Mouse (Mus musculus) liver, embryonic 15.5 days (tissue): Measurements from ENCODE around the gene Rtn4rl1. TPM values are rescaled to one million over a fixed set of nuclear protein-coding genes. Genes with fewer than 3 reads are reported as not detected.

Experiments used
- ATAC-seq: fragments of 200-750 bp; cut with Nextera tagmentation; 2 replicates; pipeline ENCODE4 v1.8.0; 2017; ENCODE audit warnings: moderate number of reproducible peaks, mild to moderate bottlenecking, moderate library complexity; ENCODE audit not compliant: insufficient read depth
- H3K27ac ChIP-seq: fragments of 300-500 bp; sonication (generic); replicated peaks from 2 replicates; pipeline ENCODE4 v1.5.1; 2015; ENCODE audit warnings: mild to moderate bottlenecking, inconsistent platforms
- H3K27me3 ChIP-seq: fragments of 300-500 bp; sonication (generic); 2 replicates; pipeline ENCODE4 v1.6.1; 2015; ENCODE audit warnings: mild to moderate bottlenecking, inconsistent platforms
- H3K36me3 ChIP-seq: fragments of 300-500 bp; sonication (generic); replicated peaks from 2 replicates; pipeline ENCODE4 v1.6.1; 2015; ENCODE audit warnings: moderate library complexity, mild to moderate bottlenecking, inconsistent platforms
- H3K4me1 ChIP-seq: fragments of 300-500 bp; sonication (generic); replicated peaks from 2 replicates; pipeline ENCODE4 v1.6.1; 2015; ENCODE audit warnings: inconsistent platforms
- H3K4me2 ChIP-seq: fragments of 300-500 bp; sonication (generic); 2 replicates; pipeline ENCODE4 v1.6.1; 2015; ENCODE audit warnings: moderate library complexity, mild to moderate bottlenecking, inconsistent platforms
- H3K4me3 ChIP-seq: fragments of 300-500 bp; sonication (generic); replicated peaks from 2 replicates; pipeline ENCODE4 v1.5.1; 2015; ENCODE audit warnings: mild to moderate bottlenecking, inconsistent platforms
- H3K9ac ChIP-seq: fragments of 300-500 bp; sonication (generic); 2 replicates; pipeline ENCODE4 v1.6.1; 2015; ENCODE audit warnings: moderate library complexity, mild to moderate bottlenecking, inconsistent platforms
- H3K9me3 ChIP-seq: fragments of 300-500 bp; sonication (generic); replicated peaks from 2 replicates; pipeline ENCODE4 v1.6.1; 2016; ENCODE audit warnings: inconsistent platforms
- WGBS: fragments of 180-500 bp; shearing (Covaris S2); methylation state at CpG from one replicate; pipeline ENCODE4 v1.1.7; 2015; ENCODE audit warnings: mixed read lengths; ENCODE audit not compliant: insufficient replicate concordance; 5-methylcytosine and 5-hydroxymethylcytosine counted together
- polyA plus RNA-seq: library from polyadenylated mRNA; unstranded; fragments of >200 nt; fragmentation: Nextera tagmentation; extraction: Ambion mirVana; gene quantifications from 2 replicates; pipeline ENCODE4 v1.2.1, GENCODE M21; 2015

The Rtn4rl1 gene
- polyA plus RNA-seq, 1 experiment from 2014 or later: 0.88 TPM

DNA sequence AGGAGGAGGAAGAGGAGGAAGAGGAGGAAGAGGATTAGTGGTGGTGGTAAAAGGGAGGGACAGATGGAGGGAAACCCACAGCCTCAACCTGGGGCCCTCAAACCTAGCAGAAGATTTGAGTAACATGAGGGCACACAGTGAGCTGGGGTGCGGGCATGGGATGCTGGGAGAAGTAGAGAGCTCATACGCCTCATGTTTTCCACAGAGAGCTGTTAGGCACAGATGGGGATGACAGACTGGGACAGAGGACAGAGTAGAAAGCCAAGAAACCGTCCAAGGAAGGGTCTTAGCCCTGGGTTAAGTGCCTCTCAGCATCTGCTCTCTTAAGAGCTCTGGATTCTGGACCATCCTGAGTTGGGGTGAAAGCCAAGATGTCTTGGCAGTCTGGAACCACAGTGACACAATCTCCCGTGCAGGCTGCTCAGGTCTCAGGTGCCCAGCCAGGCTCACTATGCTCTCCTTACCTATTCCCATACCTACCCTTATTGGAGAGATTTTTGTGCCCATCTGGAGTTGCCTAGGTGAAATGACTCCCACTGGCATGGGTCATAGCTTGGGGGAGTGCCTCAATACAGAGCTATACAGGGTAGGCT is 63.6 kb downstream of the Rtn4rl1 start:
- Histone ChIP-seq H3K4me2 (no peak overlapping the region), H3K27ac (no peak overlapping the region), H3K36me3 (no peaks in the 10 kb centered on the region), H3K9me3 (no peaks in the 10 kb centered on the region), H3K4me3 (no peak overlapping the region), H3K9ac (no peak overlapping the region), H3K4me1 (peaks cover 23% of the 10 kb centered on the region), H3K27me3 (no peaks in the 10 kb centered on the region)
- no peak for ATAC-seq
- 61% methylated on average over 4 of the region's 4 CpGs for WGBS

DNA sequence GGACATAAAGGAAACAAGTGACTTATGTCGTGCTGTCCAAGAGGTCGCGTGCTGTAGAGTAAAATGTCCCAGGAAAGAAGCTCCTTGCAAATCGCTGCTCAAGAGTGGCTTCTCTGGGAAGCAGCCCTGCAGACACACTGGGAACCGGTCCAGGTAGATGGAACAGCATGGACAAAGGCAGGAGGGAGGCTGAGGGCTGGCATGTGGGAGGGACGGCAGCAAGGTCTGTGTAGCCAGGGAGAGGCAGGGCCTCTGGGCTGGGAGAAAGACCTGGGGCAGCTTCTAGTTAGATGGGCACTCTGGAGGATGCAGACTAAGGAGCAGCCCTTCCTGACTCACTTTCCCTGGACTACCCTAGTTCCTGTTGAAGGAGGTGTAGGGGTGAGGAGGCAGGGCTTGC is 65.8 kb downstream of the Rtn4rl1 start:
- Histone ChIP-seq H3K27me3 (no peaks in the 10 kb centered on the region), H3K36me3 (no peaks in the 10 kb centered on the region), H3K9me3 (no peaks in the 10 kb centered on the region), H3K4me2 (no peak overlapping the region), H3K4me3 (no peak overlapping the region), H3K4me1 (peaks cover 28% of the 10 kb centered on the region), H3K9ac (no peak overlapping the region), H3K27ac (no peak overlapping the region)
- no peak for ATAC-seq
- WGBS: 77% methylated on average over 6 of the region's 6 CpGs

- 62% methylated on average over 10 of the region's 10 CpGs for WGBS
- Histone ChIP-seq H3K4me1 (peaks cover 21% of the 10 kb centered on the region), H3K9me3 (no peaks in the 10 kb centered on the region), H3K36me3 (no peaks in the 10 kb centered on the region), H3K9ac (no peak overlapping the region), H3K4me2 (no peak overlapping the region), H3K27me3 (no peaks in the 10 kb centered on the region), H3K27ac (no peak overlapping the region), H3K4me3 (no peak overlapping the region)
- no peak for ATAC-seq
Observed at GRCm38 (mm10) chr11:75259996-75260561, 66.5 kb downstream of the Rtn4rl1 start.

DNA sequence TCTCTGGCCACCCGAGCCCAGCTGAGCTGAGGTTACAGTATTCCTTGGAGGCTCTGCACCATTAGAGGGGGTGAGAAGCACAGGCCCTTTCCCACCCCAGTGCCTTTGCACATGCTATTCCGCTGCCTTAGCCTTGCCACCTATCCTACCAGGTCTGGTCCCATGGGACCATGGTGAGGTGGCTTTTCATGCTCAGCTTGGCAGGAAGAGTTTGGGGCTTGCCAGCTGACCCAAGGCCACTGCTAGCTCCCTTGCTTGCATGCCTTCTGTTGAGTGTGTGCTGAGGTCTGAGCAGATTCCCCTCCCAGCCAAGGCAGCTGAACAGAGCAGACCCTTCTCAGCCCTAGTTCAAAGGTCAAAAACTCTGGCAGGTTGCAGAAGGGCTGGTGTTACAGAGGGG is 67.4 kb downstream of the Rtn4rl1 start:
- no peak for ATAC-seq
- no peak overlapping the region for H3K4me2 ChIP-seq
- WGBS: 67% methylated on average over 2 of the region's 2 CpGs

GRCm38 (mm10) chr11:75261730-75262129 is 68.1 kb downstream of the Rtn4rl1 start:
- Histone ChIP-seq H3K27me3 (no peaks in the 10 kb centered on the region), H3K27ac (no peak overlapping the region), H3K4me2 (no peak overlapping the region), H3K9ac (no peak overlapping the region), H3K36me3 (no peaks in the 10 kb centered on the region), H3K4me1 (peaks cover 17% of the 10 kb centered on the region), H3K9me3 (no peaks in the 10 kb centered on the region), H3K4me3 (no peak overlapping the region)
- no peak for ATAC-seq
- WGBS: 60% methylated on average over 4 of the region's 4 CpGs

More for the DNA sequence above, 67.4 kb downstream of the Rtn4rl1 start:
- no peak overlapping the region for H3K4me3 ChIP-seq
- H3K36me3 ChIP-seq: no peaks in the 10 kb centered on the region
- H3K27me3 ChIP-seq: no peaks in the 10 kb centered on the region
- H3K9ac ChIP-seq: no peak overlapping the region
- H3K27ac ChIP-seq: no peak overlapping the region
- peaks cover 17% of the 10 kb centered on the region for H3K4me1 ChIP-seq
- H3K9me3 ChIP-seq: no peaks in the 10 kb centered on the region

GRCm38 (mm10) chr11:75262181-75262580 is 68.6 kb downstream of the Rtn4rl1 start:
- Histone ChIP-seq H3K4me1 (peaks cover 19% of the 10 kb centered on the region), H3K4me3 (no peak overlapping the region), H3K4me2 (no peak overlapping the region), H3K27me3 (no peaks in the 10 kb centered on the region), H3K9me3 (no peaks in the 10 kb centered on the region), H3K27ac (no peak overlapping the region), H3K9ac (no peak overlapping the region), H3K36me3 (no peaks in the 10 kb centered on the region)
- 79% methylated on average over 3 of the region's 3 CpGs for WGBS
- no peak for ATAC-seq

GRCm38 (mm10) chr11:75262791-75263190 is 69.2 kb downstream of the Rtn4rl1 start:
- ATAC-seq: no peak
- Histone ChIP-seq H3K4me2 (no peak overlapping the region), H3K4me1 (peaks cover 25% of the 10 kb centered on the region), H3K9me3 (no peaks in the 10 kb centered on the region), H3K27me3 (no peaks in the 10 kb centered on the region), H3K4me3 (no peak overlapping the region), H3K27ac (no peak overlapping the region), H3K36me3 (no peaks in the 10 kb centered on the region), H3K9ac (no peak overlapping the region)
- 35% methylated on average over 5 of the region's 5 CpGs for WGBS

DNA sequence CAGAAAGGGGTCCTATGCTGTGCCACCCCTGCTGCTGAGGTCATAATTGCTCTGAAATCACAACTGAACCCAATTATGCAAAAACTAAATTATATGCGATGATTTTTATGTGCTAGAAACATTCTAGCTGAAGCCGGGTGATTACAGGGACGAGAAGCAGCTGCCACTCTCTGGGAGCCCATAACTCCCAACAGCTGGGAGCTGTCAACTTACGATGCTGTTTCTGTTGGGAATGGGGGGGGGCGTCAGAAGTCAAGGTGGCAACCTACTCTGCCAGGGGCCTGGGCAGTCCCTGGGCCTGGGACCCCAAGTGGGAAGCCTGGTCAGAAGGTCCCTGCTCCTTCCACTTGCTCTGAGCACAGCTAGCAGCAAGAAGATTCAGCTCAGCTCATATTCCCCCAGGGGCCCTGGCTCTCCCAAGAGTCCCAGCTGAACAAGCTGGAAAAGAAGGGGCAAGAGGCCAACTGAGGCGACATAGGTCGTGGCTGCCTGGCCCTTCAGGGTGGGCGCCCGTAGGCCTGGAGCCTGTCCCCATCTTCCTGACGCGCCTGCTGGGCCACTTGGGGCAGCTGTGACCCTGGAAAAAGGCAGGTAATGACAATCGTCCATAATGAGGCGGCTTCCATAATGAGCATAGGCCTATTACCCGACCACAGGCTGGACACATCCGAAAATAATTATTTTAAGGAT is 69.8 kb downstream of the Rtn4rl1 start:
- Histone ChIP-seq H3K4me1 (peaks cover 31% of the 10 kb centered on the region), H3K27ac (no peak overlapping the region), H3K4me2 (no peak overlapping the region), H3K36me3 (no peaks in the 10 kb centered on the region), H3K9ac (no peak overlapping the region), H3K4me3 (no peak overlapping the region), H3K27me3 (no peaks in the 10 kb centered on the region), H3K9me3 (no peaks in the 10 kb centered on the region)
- ATAC-seq: no peak
- 75% methylated on average over 15 of the region's 15 CpGs for WGBS

- 66% methylated on average over 6 of the region's 6 CpGs for WGBS
- H3K36me3 ChIP-seq: no peaks in the 10 kb centered on the region
- H3K4me1 ChIP-seq: peaks cover 35% of the 10 kb centered on the region
- no peaks in the 10 kb centered on the region for H3K27me3 ChIP-seq
- no peak overlapping the region for H3K4me2 ChIP-seq
- H3K27ac ChIP-seq: no peak overlapping the region
- no peak for ATAC-seq
- H3K4me3 ChIP-seq: no peak overlapping the region
- no peak overlapping the region for H3K9ac ChIP-seq
- H3K9me3 ChIP-seq: no peaks in the 10 kb centered on the region
Observed at GRCm38 (mm10) chr11:75263964-75264312, 70.4 kb downstream of the Rtn4rl1 start.

DNA sequence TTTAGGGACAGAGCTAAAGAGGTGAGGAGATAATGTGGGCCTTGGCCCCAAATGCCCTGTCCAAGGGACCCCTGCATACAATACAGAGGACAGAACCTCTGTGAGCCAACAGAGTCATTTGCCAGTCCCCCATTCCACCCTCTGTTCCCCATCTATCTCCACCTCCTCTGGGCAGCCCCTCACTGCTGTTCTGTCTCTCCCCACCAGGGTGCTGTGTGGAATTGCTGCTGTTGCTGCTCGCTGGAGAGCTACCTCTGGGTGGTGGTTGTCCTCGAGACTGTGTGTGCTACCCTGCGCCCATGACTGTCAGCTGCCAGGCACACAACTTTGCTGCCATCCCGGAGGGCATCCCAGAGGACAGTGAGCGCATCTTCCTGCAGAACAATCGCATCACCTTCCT is 71.0 kb downstream of the Rtn4rl1 start:
- no peak overlapping the region for H3K4me3 ChIP-seq
- no peak overlapping the region for H3K27ac ChIP-seq
- H3K4me2 ChIP-seq: no peak overlapping the region
- H3K9me3 ChIP-seq: no peaks in the 10 kb centered on the region
- no peak for ATAC-seq
- H3K36me3 ChIP-seq: no peaks in the 10 kb centered on the region
- H3K27me3 ChIP-seq: no peaks in the 10 kb centered on the region
- H3K9ac ChIP-seq: no peak overlapping the region
- peaks cover 40% of the 10 kb centered on the region for H3K4me1 ChIP-seq
- WGBS: 65% methylated on average over 6 of the region's 6 CpGs

- Histone ChIP-seq H3K4me2 (no peak overlapping the region), H3K9ac (no peak overlapping the region), H3K27me3 (no peaks in the 10 kb centered on the region), H3K36me3 (no peaks in the 10 kb centered on the region), H3K4me1 (peaks cover 50% of the 10 kb centered on the region), H3K4me3 (no peak overlapping the region), H3K9me3 (no peaks in the 10 kb centered on the region), H3K27ac (no peak overlapping the region)
- WGBS: 71% methylated on average over 15 of the region's 15 CpGs
- no peak for ATAC-seq
Observed at GRCm38 (mm10) chr11:75265545-75265944, 72.0 kb downstream of the Rtn4rl1 start.
